Mouse (Mus musculus) CH12.LX (cell line): ENCODE measurements around the gene Aaed1.

Experiments
- CTCF ChIP-seq, 2 experiments: IDR thresholded peaks in 1 of 2; conservative IDR thresholded peaks in 1 of 2; 2 replicates each; pipeline ENCODE4 v1.5.1; 2011 to 2012; ENCODE audit warnings: low read depth in 2 of 2, low read length in 2 of 2, improper control_type of control experiment in 1 of 2, inconsistent platforms in 1 of 2, mild to moderate bottlenecking in 1 of 2, moderate library complexity in 1 of 2
- ELF1 ChIP-seq: IDR thresholded peaks from 2 replicates; pipeline ENCODE4 v1.6.1; 2014; ENCODE audit warnings: low read depth, mild to moderate bottlenecking, inconsistent platforms, low read length, improper control_type of control experiment
- EP300 ChIP-seq: IDR thresholded peaks from 2 replicates; pipeline ENCODE4 v1.6.1; 2011; ENCODE audit warnings: low read length, improper control_type of control experiment
- ETS1 ChIP-seq: conservative IDR thresholded peaks from 2 replicates; pipeline ENCODE4 v1.6.1; 2012; ENCODE audit warnings: low read depth, mild to moderate bottlenecking, inconsistent platforms, low read length, improper control_type of control experiment, moderate library complexity
- HCFC1 ChIP-seq: IDR thresholded peaks from 2 replicates; pipeline ENCODE4 v1.6.1; 2012; ENCODE audit warnings: low read depth, mild to moderate bottlenecking, inconsistent platforms, low read length, improper control_type of control experiment
- IRF4 ChIP-seq: IDR thresholded peaks from 2 replicates; pipeline ENCODE4 v1.6.1; 2014; ENCODE audit warnings: low read depth, mild to moderate bottlenecking, inconsistent platforms, low read length, improper control_type of control experiment
- MAX ChIP-seq: IDR thresholded peaks from 2 replicates; pipeline ENCODE4 v1.6.1; 2011; ENCODE audit warnings: low read length, improper control_type of control experiment
- MXI1 ChIP-seq: IDR thresholded peaks from 2 replicates; pipeline ENCODE4 v1.6.1; 2011; ENCODE audit warnings: mild to moderate bottlenecking, low read depth, low read length, improper control_type of control experiment
- POLR2A ChIP-seq: IDR thresholded peaks from 2 replicates; pipeline ENCODE4 v1.6.1; 2011; ENCODE audit warnings: low read depth, mild to moderate bottlenecking, improper control_type of control experiment, low read length
- RCOR1 ChIP-seq: conservative IDR thresholded peaks from 2 replicates; pipeline ENCODE4 v1.6.1; 2012; ENCODE audit warnings: low read depth, mild to moderate bottlenecking, inconsistent platforms, low read length, improper control_type of control experiment
- SIN3A ChIP-seq: IDR thresholded peaks from 2 replicates; pipeline ENCODE4 v1.6.1; 2012; ENCODE audit warnings: low read length, improper control_type of control experiment, inconsistent platforms
- UBTF ChIP-seq: IDR thresholded peaks from 2 replicates; pipeline ENCODE4 v1.6.1; 2012; ENCODE audit warnings: low read depth, mild to moderate bottlenecking, inconsistent platforms, low read length, improper control_type of control experiment, moderate library complexity
- USF2 ChIP-seq: conservative IDR thresholded peaks from 2 replicates; pipeline ENCODE4 v1.6.1; 2011; ENCODE audit warnings: low read depth, low read length, improper control_type of control experiment

DNA sequence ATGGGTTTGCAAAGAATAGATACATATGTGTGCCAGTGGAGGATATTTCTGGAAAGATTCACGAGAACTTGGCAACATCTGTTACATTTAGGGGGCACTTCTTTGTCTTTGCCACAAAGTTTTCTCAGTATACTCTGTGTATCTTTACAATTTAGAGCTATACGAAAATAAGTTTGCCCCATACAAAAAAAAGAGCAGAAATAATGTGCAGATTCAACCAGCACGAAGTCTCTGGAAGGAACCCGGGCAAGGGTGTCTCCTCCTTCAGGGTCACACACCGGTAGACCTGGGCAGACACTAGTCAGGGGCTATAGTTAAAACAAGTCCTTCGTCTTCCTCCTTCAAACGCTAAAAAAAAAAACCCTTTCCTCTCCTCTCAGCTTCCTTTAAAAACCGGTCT is 39.2 kb downstream of the Aaed1 start:
- TF ChIP-seq CTCF (conservative IDR thresholded peaks at IDR 0.05 in 1 of 2, IDR thresholded peaks at IDR 0.05 in 1 of 2; ENCODE audit: low read depth in 2 of 2, low read length in 2 of 2) = no peak
- no peak for TF ChIP-seq USF2
- no peak for TF ChIP-seq MXI1
- TF ChIP-seq HCFC1 = no peak
- TF ChIP-seq SIN3A = no peak
- TF ChIP-seq EP300 = no peak
- TF ChIP-seq ETS1 = no peak
- no peak for TF ChIP-seq ELF1
- no peak for TF ChIP-seq POLR2A
- no peak for TF ChIP-seq MAX
- no peak for TF ChIP-seq IRF4
- TF ChIP-seq RCOR1 = no peak
- TF ChIP-seq UBTF = no peak
